Mouse (Mus musculus) hindbrain, embryonic 13.5 days (tissue): ENCODE data around the gene Cacna1a. TPM values are rescaled to one million over a fixed set of nuclear protein-coding genes. Genes with fewer than 3 reads are reported as not detected.

Experiments
- ATAC-seq: fragments of 200-750 bp; cut with Nextera tagmentation; 2 replicates; pipeline ENCODE4 v1.8.0; 2017; ENCODE audit warnings: moderate TSS enrichment; ENCODE audit not compliant: low FRiP score
- H3K27ac ChIP-seq: fragments of 300-500 bp; sonication (generic); 2 replicates; pipeline ENCODE4 v1.5.1; 2015; ENCODE audit warnings: inconsistent platforms, mild to moderate bottlenecking, moderate library complexity
- H3K27me3 ChIP-seq: fragments of 300-500 bp; sonication (generic); 2 replicates; pipeline ENCODE4 v1.6.1; 2015; ENCODE audit warnings: mild to moderate bottlenecking, inconsistent platforms
- H3K36me3 ChIP-seq: fragments of 300-500 bp; sonication (generic); 2 replicates; pipeline ENCODE4 v1.6.1; 2015; ENCODE audit warnings: mild to moderate bottlenecking, inconsistent platforms
- H3K4me1 ChIP-seq: fragments of 300-500 bp; sonication (generic); replicated peaks from 2 replicates; pipeline ENCODE4 v1.6.1; 2015; ENCODE audit warnings: inconsistent platforms
- H3K4me2 ChIP-seq: fragments of 300-500 bp; sonication (generic); 2 replicates; pipeline ENCODE4 v1.6.1; 2015; ENCODE audit warnings: inconsistent platforms, mild to moderate bottlenecking, moderate library complexity
- H3K4me3 ChIP-seq: fragments of 300-500 bp; sonication (generic); 2 replicates; pipeline ENCODE4 v1.5.1; 2015; ENCODE audit warnings: mild to moderate bottlenecking, inconsistent platforms
- H3K9ac ChIP-seq: fragments of 300-500 bp; sonication (generic); 2 replicates; pipeline ENCODE4 v1.6.1; 2015; ENCODE audit warnings: mild to moderate bottlenecking, inconsistent platforms
- H3K9me3 ChIP-seq: fragments of 300-500 bp; sonication (generic); 2 replicates; pipeline ENCODE4 v1.6.1; 2016; ENCODE audit warnings: inconsistent platforms
- WGBS: fragments of 180-500 bp; shearing (Covaris S2); methylation state at CpG from one replicate; pipeline ENCODE4 v1.1.7; 2015; 5-methylcytosine and 5-hydroxymethylcytosine counted together
- polyA plus RNA-seq: library from polyadenylated mRNA; unstranded; fragments of >200 nt; fragmentation: Nextera tagmentation; extraction: Ambion mirVana; gene quantifications from 2 replicates; pipeline ENCODE4 v1.2.1, GENCODE M21; 2015

Gene Cacna1a
- polyA plus RNA-seq, 1 experiment from 2014 or later = 20.9 TPM

- Histone ChIP-seq H3K27ac (peak overlapping the region; percentile 35), H3K36me3 (peaks cover 11% of the 10 kb centered on the region), H3K4me2 (no peak overlapping the region), H3K9ac (no peak overlapping the region), H3K9me3 (no peaks in the 10 kb centered on the region), H3K27me3 (no peaks in the 10 kb centered on the region), H3K4me3 (no peak overlapping the region), H3K4me1 (peaks cover 52% of the 10 kb centered on the region)
- 24% methylated on average over 3 of the region's 3 CpGs for WGBS
- ATAC-seq = no peak
These were observed 296.3 kb downstream of the Cacna1a start for GRCm38 (mm10) chr8:84684537-84684936.

- peak within 1 kb of the TSS; percentile 100 for H3K4me3 ChIP-seq
- peak within 1 kb of the TSS; percentile 95 for H3K4me2 ChIP-seq
- no peaks in the 10 kb centered on the region for H3K9me3 ChIP-seq
- no peak for ATAC-seq
- H3K9ac ChIP-seq = peak within 1 kb of the TSS; percentile 99
- peaks cover 15% of the 10 kb centered on the region for H3K36me3 ChIP-seq
- WGBS = 6% methylated on average over 20 of the region's 20 CpGs
- no peaks in the 10 kb centered on the region for H3K27me3 ChIP-seq
- peaks cover 57% of the 10 kb centered on the region for H3K4me1 ChIP-seq
- H3K27ac ChIP-seq = peak within 1 kb of the TSS; percentile 89
These were observed 298.2 kb downstream of the Cacna1a start, which contains the start of gene Trmt1 for GRCm38 (mm10) chr8:84686191-84687002. Gene Trmt1 (plus strand): TSS chr8:84686307.

GRCm38 (mm10) chr8:84687003-84687704 lies 298.9 kb downstream of the Cacna1a start:
- Histone ChIP-seq H3K4me1 (peaks cover 56% of the 10 kb centered on the region), H3K9me3 (no peaks in the 10 kb centered on the region), H3K27me3 (no peaks in the 10 kb centered on the region), H3K4me2 (peak overlapping the region; percentile 95), H3K36me3 (peaks cover 17% of the 10 kb centered on the region), H3K9ac (peak overlapping the region; percentile 99), H3K4me3 (peak overlapping the region; percentile 100), H3K27ac (peak overlapping the region; percentile 89)
- ATAC-seq = peak; percentile 22; the same call in 1 of the 2 replicates
- under 1% methylated on average over 56 of the region's 62 CpGs for WGBS

GRCm38 (mm10) chr8:84687705-84688100 lies 299.5 kb downstream of the Cacna1a start, which contains the start of gene Nacc1:
Gene Nacc1 (minus strand): TSS chr8:84687862.
- H3K4me3 ChIP-seq = peak within 1 kb of the TSS; percentile 100
- 0% methylated on average over 37 of the region's 37 CpGs for WGBS
- H3K4me2 ChIP-seq = peak within 1 kb of the TSS; percentile 95
- no peaks in the 10 kb centered on the region for H3K27me3 ChIP-seq
- H3K4me1 ChIP-seq = peaks cover 56% of the 10 kb centered on the region
- H3K27ac ChIP-seq = peak within 1 kb of the TSS; percentile 89
- peak; percentile 78 for ATAC-seq
- H3K9me3 ChIP-seq = no peaks in the 10 kb centered on the region
- H3K9ac ChIP-seq = peak within 1 kb of the TSS; percentile 99
- peaks cover 17% of the 10 kb centered on the region for H3K36me3 ChIP-seq

GRCm38 (mm10) chr8:84689091-84689915 lies 301.1 kb downstream of the Cacna1a start:
- peak overlapping the region; percentile 95 for H3K4me2 ChIP-seq
- H3K4me1 ChIP-seq = peaks cover 46% of the 10 kb centered on the region
- H3K9ac ChIP-seq = peak overlapping the region; percentile 85
- WGBS = under 1% methylated on average over 47 of the region's 47 CpGs
- H3K9me3 ChIP-seq = no peaks in the 10 kb centered on the region
- no peaks in the 10 kb centered on the region for H3K27me3 ChIP-seq
- H3K36me3 ChIP-seq = peaks cover 30% of the 10 kb centered on the region
- H3K27ac ChIP-seq = peak overlapping the region; percentile 56
- peak; percentile 87 for ATAC-seq
- H3K4me3 ChIP-seq = peak overlapping the region; percentile 100

Other genes with a start within 250 kb of the Cacna1a start
- gene Cc2d1a, start 240.5 kb upstream of the Cacna1a start, polyA plus RNA-seq = 24.4 and 26.5 TPM in 2 replicates
- gene 4930432K21Rik, start 240.4 kb upstream of the Cacna1a start, polyA plus RNA-seq = 1.9 and 2.9 TPM in 2 replicates
- gene Nanos3, start 203.2 kb upstream of the Cacna1a start, polyA plus RNA-seq = 10.3 and 10.9 TPM in 2 replicates
- 38.5 and 39.1 TPM in 2 replicates for gene Zswim4, start 151.4 kb upstream of the Cacna1a start, polyA plus RNA-seq
- 263 and 280 TPM in 2 replicates for gene D8Ertd738e, start 138.7 kb upstream of the Cacna1a start, polyA plus RNA-seq
- 50.7 and 57.6 TPM in 2 replicates for gene Mri1, start 131.1 kb upstream of the Cacna1a start, polyA plus RNA-seq
- 21.2 and 24.0 TPM in 2 replicates for gene Ccdc130, start 118.1 kb upstream of the Cacna1a start, polyA plus RNA-seq